In the genomic region with DNA sequence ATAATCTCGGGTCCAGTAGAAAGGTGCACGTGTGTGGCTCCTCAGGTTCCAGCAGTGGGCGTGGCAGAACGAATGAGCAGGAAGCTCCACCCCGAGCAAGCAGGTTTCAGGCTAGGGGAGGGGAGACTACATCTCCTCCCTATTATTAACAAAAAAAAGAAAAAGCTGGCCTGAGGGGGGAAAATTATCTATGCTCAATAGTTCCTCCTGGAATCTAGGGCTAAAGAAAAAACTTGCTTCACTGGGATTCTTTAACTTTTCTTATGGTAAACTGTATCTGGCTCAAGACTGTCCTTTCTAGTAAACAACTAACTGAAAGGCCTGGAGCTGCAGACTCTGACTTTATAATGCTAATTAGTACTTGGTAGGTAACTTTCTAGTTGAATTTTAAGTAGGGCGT, we compare ENCODE assay signal across 1 mouse cellular context. TPM values are rescaled to one million over a fixed set of nuclear protein-coding genes. Genes with fewer than 3 reads are reported as not detected.
"Had no signal": no experiment of that assay in that cellular context is flagged by ENCODE, and none has a peak within 500 bp of the region (broad histone marks: within the 10 kb centered on the region; RNA-seq: fewer than 3 reads in every experiment).

No protein-coding gene starts in this region.

RNA-seq across cellular contexts. Expression of gene Olfr1056, which starts 4.1 kb away (rescaled TPM):
- total RNA-seq: neutrophil, adult 5-6 weeks had no signal

RNA-seq across cellular contexts. Expression of gene Olfr1057, which starts 11.9 kb away (rescaled TPM):
- total RNA-seq: neutrophil, adult 5-6 weeks had no signal

RNA-seq across cellular contexts. Expression of gene Olfr1055, which starts 16.3 kb away (rescaled TPM):
- total RNA-seq: neutrophil, adult 5-6 weeks had no signal

RNA-seq across cellular contexts. Expression of gene Olfr1058, which starts 22.0 kb away (rescaled TPM):
- total RNA-seq: neutrophil, adult 5-6 weeks had no signal

RNA-seq across cellular contexts. Expression of gene Olfr1054, which starts 31.1 kb away (rescaled TPM):
- total RNA-seq: neutrophil, adult 5-6 weeks had no signal
